Mouse (Mus musculus): ENCODE data around the gene Ldlrad3. TPM values are rescaled to one million over a fixed set of nuclear protein-coding genes. Genes with fewer than 3 reads are reported as not detected.

The Ldlrad3 gene
- polyA plus RNA-seq, 1 experiment from 2014 or later, result 37.1 TPM

DNA sequence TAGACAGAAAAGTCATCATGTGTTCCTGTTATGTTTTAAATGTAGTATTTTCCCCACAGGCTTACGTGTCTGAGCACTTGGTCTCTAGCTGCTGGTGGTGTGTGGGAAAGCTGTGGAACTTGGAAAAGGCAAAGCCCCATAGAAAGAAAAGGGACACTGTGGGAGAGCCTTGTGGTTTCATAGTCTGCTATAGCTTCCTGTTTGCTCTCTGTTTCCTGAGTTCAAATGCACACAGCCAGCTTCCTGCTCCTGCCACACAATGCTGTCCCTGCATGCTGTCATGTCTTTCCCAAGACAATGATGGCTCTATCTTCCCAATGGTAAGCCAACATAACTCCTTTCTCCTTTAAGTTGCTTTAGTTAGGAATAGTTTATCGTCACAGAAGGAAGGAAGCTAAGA is 194.5 kb downstream of the Ldlrad3 start:
- 83% methylated on average over 2 of the region's 2 CpGs for WGBS
- Histone ChIP-seq H3K36me3 (no peaks in the 10 kb centered on the region), H3K4me1 (replicated peaks) (peaks cover 19% of the 10 kb centered on the region)

DNA sequence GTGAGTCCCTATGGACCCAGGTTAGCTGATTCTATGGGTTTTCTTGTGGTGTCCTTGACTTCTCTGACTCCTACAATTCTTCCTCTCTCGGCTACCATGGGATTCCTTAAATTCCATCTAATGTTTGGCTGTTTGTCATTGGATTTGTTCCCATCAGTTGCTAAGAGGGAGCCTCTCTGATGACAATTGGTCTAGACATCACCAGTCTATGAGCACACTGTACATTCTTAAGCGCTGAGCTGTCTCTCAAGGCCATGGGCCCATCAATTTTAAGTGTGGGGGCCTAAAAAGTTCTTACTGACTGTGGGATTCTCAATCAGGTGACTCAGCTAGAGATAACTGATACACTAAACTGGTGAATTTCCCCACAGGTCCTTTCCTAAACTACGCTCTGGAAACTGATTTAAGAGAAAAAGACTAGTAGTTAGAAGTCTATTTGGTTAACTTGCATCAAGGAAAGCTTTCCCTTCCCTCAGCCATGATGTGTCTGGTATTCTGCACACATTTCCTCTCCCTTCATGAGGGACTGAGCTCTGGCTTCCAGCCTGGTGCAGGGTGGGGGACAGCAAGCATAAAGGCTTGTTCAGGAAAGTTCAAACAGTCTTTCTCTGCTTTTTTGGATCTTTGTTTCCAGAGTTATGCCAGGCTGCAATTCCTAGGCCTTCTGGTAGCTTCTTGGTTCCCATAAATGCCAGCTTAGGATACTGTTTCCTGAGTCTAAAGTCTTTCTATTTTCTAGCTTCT is 199.7 kb downstream of the Ldlrad3 start:
- Histone ChIP-seq H3K36me3 (no peaks in the 10 kb centered on the region), H3K4me1 (replicated peaks) (peaks cover 41% of the 10 kb centered on the region), H3K9ac (no peak overlapping the region), H3K4me2 (no peak overlapping the region), H3K4me3 (no peak overlapping the region), H3K9me3 (no peaks in the 10 kb centered on the region), H3K27me3 (no peaks in the 10 kb centered on the region), H3K27ac (peak overlapping the region; percentile 67; the same call in 1 of the 2 replicates)
- 81% methylated on average over 3 of the region's 3 CpGs for WGBS
- ATAC-seq (ENCODE audit: low FRiP score), result no peak

More for the DNA sequence above, 194.5 kb downstream of the Ldlrad3 start:
- H3K27me3 ChIP-seq, result no peaks in the 10 kb centered on the region
- no peaks in the 10 kb centered on the region for H3K9me3 ChIP-seq
- no peak for ATAC-seq (ENCODE audit: low FRiP score)
- H3K9ac ChIP-seq, result no peak overlapping the region
- no peak overlapping the region for H3K27ac ChIP-seq
- no peak overlapping the region for H3K4me2 ChIP-seq
- no peak overlapping the region for H3K4me3 ChIP-seq

DNA sequence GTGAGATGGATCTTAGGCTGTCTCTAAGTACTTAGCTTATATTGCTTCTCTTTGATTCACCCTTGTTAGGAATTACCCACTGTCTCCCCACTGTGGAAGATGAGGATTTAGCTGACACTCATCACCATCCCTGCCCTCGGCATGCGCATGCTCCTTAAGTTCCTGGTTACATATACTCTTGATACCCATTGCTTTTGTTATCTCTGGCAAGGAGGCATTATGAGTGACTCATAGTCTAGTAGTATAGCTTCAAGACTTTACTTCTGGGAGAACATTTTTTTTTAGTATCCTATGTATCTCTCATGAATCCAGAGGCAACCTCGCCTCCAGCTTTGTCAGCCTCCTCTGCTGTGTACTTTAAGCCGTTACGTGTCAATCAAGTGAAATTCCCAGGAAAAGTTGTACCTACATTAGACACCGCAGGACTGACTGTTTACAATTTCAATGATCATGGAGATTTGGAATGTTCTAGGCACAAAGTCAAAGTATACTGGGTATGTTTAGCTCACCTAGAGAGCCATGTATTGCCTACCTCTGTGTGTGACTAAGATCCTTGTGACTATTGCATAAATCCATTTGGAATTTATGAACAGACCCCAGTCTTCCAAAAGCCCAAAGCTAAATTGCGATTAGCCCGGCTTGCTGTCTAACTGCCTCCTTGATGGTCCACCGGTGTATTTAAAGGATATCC is 202.2 kb downstream of the Ldlrad3 start:
- WGBS, result 88% methylated on average over 9 of the region's 9 CpGs
- peaks cover 60% of the 10 kb centered on the region for H3K4me1 ChIP-seq (replicated peaks)

DNA sequence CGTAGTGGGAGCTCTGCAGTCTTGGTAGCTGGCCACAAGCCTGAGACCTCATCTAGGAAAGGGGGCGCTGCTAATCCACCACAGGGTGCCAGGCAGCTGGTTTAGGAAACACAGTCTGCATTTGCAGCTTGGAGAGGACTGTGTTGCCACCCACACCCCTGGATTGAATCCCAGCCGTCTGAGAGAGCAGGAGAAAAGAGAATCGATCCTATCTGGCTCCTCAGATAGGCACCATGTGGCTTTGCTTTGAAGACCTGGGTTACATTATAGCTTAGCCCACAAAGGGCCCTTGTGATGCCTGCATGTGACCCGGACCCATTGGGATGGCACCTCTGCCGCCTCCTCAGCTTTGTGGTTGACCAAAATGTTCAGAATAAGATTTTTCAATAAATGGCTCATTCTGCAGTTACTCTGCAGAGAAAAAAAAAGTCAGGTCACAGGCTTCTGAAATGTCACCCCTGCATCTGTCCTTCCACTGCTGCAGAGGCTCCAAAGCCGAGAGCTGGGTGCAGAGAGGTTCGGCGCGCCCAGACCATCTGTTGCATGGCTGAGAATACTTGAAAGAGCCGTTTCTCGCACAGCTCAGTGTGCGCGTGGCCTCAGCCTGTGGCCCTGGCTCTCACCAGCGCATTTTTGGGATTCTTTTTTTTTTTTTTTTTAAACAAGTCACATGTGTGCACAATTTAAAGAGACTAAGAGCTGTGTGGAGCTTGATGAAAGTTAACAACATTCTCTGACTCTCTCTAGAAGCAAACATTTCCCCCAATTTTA is 202.9 kb downstream of the Ldlrad3 start:
- H3K4me3 ChIP-seq, result no peak overlapping the region
- no peaks in the 10 kb centered on the region for H3K27me3 ChIP-seq
- H3K9me3 ChIP-seq, result no peaks in the 10 kb centered on the region
- H3K4me2 ChIP-seq, result no peak overlapping the region
- H3K9ac ChIP-seq, result no peak overlapping the region
- peak overlapping the region; percentile 58; the same call in 1 of the 2 replicates for H3K27ac ChIP-seq
- H3K4me1 ChIP-seq (replicated peaks), result peaks cover 67% of the 10 kb centered on the region
- WGBS, result 31% methylated on average over 15 of the region's 15 CpGs
- ATAC-seq (ENCODE audit: low FRiP score), result no peak
- no peaks in the 10 kb centered on the region for H3K36me3 ChIP-seq

More for the DNA sequence above, 202.2 kb downstream of the Ldlrad3 start:
- no peak for ATAC-seq (ENCODE audit: low FRiP score)
- Histone ChIP-seq H3K4me2 (no peak overlapping the region), H3K4me3 (no peak overlapping the region), H3K9ac (no peak overlapping the region), H3K36me3 (no peaks in the 10 kb centered on the region), H3K27me3 (no peaks in the 10 kb centered on the region), H3K27ac (no peak overlapping the region), H3K9me3 (no peaks in the 10 kb centered on the region)

DNA sequence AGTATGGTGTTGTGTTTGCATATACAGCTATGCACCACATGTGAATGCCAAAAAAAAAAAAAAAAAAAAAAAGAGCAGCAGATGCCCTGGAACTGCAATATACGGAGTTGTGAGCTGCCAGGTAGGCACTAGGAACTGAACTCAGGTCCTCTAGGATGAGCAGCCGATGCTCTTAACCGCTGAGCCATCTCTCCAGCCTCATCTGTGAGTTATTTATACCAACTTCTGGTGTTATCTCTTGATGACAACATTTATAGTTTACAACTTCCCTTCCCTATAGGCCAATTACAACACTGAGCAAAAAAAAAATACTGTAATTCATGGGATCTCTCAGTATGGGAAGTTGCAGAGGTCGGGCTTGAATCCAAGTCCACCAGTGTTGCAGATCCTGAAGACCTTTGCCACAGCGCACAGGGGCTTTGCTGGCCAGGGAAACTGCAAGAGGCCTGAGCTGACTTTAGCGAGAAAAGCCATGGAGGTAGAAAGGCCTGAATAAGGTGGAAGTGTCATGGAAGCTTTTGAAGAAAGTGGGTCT is 204.2 kb downstream of the Ldlrad3 start:
- Histone ChIP-seq H3K4me1 (replicated peaks) (peaks cover 74% of the 10 kb centered on the region), H3K4me3 (no peak overlapping the region), H3K27me3 (no peaks in the 10 kb centered on the region), H3K36me3 (no peaks in the 10 kb centered on the region), H3K4me2 (no peak overlapping the region), H3K9me3 (no peaks in the 10 kb centered on the region), H3K9ac (no peak overlapping the region), H3K27ac (no peak overlapping the region)
- 93% methylated on average over 6 of the region's 6 CpGs for WGBS
- no peak for ATAC-seq (ENCODE audit: low FRiP score)

DNA sequence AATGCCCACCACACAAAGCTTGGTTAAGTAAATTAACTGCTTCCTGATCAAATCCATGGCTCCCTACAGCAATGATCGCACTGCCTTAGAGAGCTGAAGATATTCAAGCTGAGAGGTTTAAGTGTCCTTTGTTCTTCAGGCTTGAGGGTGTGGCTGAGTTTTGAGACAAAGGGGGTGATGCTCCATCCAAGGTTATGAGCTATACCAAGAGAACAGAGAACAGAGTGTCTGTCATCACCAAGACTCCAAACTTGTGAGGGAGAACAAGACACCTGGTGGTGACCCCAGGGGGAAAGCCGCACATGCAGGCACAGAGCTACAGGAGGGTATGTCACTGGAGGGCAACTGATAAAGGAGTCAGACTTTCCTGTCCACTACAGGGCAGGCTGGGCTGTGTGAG is 205.0 kb downstream of the Ldlrad3 start:
- Histone ChIP-seq H3K4me2 (no peak overlapping the region), H3K4me3 (no peak overlapping the region), H3K9ac (no peak overlapping the region), H3K36me3 (no peaks in the 10 kb centered on the region), H3K9me3 (no peaks in the 10 kb centered on the region), H3K4me1 (replicated peaks) (peaks cover 75% of the 10 kb centered on the region), H3K27me3 (no peaks in the 10 kb centered on the region), H3K27ac (no peak overlapping the region; the same call in 1 of the 2 replicates)
- ATAC-seq (ENCODE audit: low FRiP score), result no peak
- 71% methylated on average over 2 of the region's 2 CpGs for WGBS

DNA sequence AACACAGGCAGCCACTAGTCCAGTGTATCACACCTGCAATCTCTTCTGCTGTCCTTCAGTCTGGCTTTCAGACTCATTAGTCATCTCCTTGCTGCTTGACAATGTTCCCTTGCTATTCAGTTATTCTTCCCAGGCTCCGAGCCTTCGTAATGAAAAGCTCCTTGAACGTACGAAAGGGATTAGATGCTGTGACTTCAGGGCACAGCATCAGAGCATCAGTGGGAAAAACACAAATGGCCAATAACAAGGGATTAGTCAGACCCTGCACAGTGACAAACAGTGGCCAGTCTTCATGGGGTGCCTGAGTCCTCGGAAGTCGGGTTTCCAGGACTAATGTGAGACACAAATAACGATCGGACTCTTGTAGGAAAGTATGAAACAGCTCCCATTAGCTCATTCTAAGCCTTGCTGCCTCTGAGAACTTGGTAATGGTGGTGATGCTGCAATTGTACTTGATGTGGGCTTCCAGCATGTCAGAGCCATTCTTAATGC is 205.7 kb downstream of the Ldlrad3 start:
- peaks cover 73% of the 10 kb centered on the region for H3K4me1 ChIP-seq (replicated peaks)

DNA sequence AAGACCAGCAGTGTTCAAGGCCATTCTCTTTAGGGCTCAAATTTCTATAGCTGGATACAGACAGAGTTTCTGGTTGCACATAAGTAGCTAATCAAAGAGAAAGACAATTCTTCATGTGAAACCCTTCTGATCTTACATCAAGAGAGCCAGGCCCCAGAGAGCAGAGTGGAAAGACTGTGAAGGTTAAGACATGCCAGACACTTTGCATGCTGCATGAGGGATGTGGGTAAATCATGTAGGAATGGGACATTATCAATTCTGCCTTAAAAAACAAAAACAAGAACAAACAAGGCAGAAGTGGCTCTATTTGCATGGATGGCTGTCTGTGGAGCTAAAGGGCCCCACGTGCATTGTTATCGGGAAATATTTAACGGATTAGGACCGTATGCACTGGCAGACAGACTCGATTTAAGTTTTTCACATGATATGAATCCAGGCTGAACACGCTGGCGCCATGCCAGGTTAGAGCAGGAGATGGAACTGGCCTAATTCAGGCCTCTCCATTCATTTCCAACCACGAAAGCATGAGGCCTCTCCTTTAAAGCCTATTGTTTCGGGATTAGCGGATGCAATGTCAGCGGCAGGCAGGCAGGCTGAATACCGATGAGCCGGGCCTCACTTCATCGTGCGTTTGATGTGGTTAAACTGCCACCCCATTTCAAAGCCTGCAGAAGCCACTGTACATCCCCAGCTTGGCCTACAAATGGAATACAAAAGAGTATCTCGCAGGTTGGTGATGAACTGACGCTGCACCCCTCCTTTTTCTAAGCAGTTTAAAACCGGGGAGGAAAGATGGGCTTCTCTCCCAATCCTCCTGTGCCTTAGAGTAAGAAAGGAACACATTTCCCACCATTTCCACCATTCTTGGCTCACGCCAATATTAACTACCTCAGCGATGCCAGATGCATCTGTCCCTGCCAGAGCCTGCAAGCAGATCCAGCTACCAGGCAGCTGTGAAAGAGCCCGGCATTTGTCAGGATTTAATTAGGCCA is 207.4 kb downstream of the Ldlrad3 start:
- no peaks in the 10 kb centered on the region for H3K27me3 ChIP-seq
- ATAC-seq (ENCODE audit: low FRiP score), result peak; percentile 69
- no peaks in the 10 kb centered on the region for H3K36me3 ChIP-seq
- H3K4me1 ChIP-seq (replicated peaks), result peaks cover 76% of the 10 kb centered on the region
- H3K4me2 ChIP-seq, result peak overlapping the region; percentile 27
- H3K4me3 ChIP-seq, result no peak overlapping the region
- H3K27ac ChIP-seq, result peak overlapping the region; percentile 92
- WGBS, result 7% methylated on average over 21 of the region's 21 CpGs
- H3K9me3 ChIP-seq, result no peaks in the 10 kb centered on the region
- H3K9ac ChIP-seq, result peak overlapping the region; percentile 56

More for the DNA sequence above, 205.7 kb downstream of the Ldlrad3 start:
- Histone ChIP-seq H3K4me3 (no peak overlapping the region), H3K27ac (peak overlapping the region; percentile 92), H3K9me3 (no peaks in the 10 kb centered on the region), H3K27me3 (no peaks in the 10 kb centered on the region), H3K4me2 (no peak overlapping the region), H3K9ac (no peak overlapping the region), H3K36me3 (no peaks in the 10 kb centered on the region)
- 47% methylated on average over 8 of the region's 8 CpGs for WGBS
- ATAC-seq (ENCODE audit: low FRiP score), result no peak

DNA sequence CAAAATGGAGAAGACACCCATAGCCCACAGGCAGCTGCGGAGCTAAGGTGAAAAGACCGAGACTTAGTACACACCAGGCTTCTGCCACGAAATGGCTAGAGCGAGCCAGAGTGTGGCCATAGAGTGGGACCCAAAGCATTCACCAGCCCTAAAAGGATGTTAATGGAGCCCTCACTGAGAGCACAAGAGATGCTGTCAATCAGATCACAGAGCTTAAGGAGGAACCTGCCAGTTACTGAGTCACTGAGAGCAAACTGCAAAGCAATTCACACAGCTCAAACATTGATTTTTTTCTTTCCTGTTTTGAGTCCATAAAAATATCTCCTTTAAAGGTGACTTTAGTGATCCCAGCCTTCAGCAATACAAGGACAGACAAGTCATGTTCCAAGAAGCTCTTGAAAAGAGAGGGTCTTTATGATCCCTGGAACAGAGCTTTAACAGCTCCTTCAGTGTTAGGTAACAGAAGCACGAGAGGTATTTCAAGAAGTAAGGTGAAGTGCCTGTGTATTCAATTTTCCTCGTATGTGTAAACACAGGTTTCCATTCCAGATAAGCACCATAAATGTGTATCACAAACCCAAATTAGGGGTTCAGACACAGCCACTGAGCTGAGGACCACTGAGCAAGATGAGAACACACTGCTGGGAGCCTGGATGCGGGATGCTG is 209.7 kb downstream of the Ldlrad3 start:
- Histone ChIP-seq H3K4me3 (no peak overlapping the region), H3K4me2 (no peak overlapping the region), H3K27me3 (no peaks in the 10 kb centered on the region), H3K4me1 (replicated peaks) (peaks cover 77% of the 10 kb centered on the region), H3K9me3 (no peaks in the 10 kb centered on the region), H3K36me3 (no peaks in the 10 kb centered on the region), H3K27ac (peak overlapping the region; percentile 44; the same call in 1 of the 2 replicates), H3K9ac (no peak overlapping the region)
- WGBS, result 59% methylated on average over 7 of the region's 7 CpGs
- no peak for ATAC-seq (ENCODE audit: low FRiP score)

DNA sequence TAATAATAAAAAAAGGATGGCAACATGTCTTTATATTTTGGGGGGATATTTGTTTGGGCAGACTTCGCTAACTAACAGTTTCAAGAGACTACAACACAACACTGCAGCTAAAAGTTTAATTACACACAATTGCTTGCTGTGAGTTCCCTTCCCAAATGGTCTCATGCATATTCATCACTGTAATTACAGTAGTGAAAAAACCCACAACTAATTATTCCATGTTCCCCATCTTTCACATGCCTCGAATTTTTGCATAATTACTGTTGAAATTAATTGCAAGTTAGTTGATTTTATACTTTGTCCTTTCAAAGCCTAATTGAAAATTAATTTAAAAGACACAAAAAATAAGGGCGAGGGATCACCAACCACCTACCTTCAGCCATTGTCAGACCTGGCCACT is 212.4 kb downstream of the Ldlrad3 start:
- Histone ChIP-seq H3K4me1 (replicated peaks) (peaks cover 67% of the 10 kb centered on the region), H3K27me3 (no peaks in the 10 kb centered on the region), H3K4me2 (no peak overlapping the region), H3K27ac (no peak overlapping the region), H3K9ac (no peak overlapping the region), H3K9me3 (no peaks in the 10 kb centered on the region), H3K36me3 (no peaks in the 10 kb centered on the region), H3K4me3 (no peak overlapping the region)
- WGBS, result 60% methylated on average over 3 of the region's 3 CpGs
- ATAC-seq (ENCODE audit: low FRiP score), result no peak

DNA sequence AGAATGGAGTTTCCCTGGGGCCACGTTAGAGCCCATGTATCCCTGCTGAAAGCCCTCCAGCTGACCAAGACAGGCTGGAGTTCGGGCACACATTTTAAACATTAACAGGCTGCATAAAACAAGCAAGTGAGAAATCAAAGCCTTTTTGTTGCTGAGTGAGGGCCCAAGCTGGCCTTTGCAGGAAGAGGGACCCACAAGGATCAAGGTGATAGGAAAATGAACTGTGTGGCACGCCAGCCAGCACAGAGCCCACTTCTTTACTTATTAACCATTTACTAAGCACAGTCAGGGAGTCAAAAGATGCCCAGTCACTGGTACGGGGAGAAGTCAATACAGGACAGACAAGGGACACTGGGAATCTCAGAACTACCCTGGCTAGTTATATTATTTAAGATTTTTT is 218.6 kb downstream of the Ldlrad3 start:
- H3K4me1 ChIP-seq (replicated peaks), result peaks cover 74% of the 10 kb centered on the region
- 11% methylated on average over 4 of the region's 4 CpGs for WGBS
- H3K4me2 ChIP-seq, result no peak overlapping the region
- no peaks in the 10 kb centered on the region for H3K9me3 ChIP-seq
- H3K9ac ChIP-seq, result no peak overlapping the region
- no peaks in the 10 kb centered on the region for H3K36me3 ChIP-seq
- peak overlapping the region; percentile 60 for H3K27ac ChIP-seq
- no peaks in the 10 kb centered on the region for H3K27me3 ChIP-seq
- H3K4me3 ChIP-seq, result no peak overlapping the region
- ATAC-seq (ENCODE audit: low FRiP score), result no peak

Data from hindbrain, embryonic 13.5 days (tissue).